Mouse (Mus musculus): Measurements from ENCODE around the gene Gm4307.
"Not testable (repeated sequence)": the region's sequence is repeated elsewhere in the genome, so short reads cannot be mapped to it uniquely, and the experiment has no call there.

- not testable (repeated sequence) for TF ChIP-seq TAL1, GATA1 (IDR thresholded peaks at IDR 0.05; ENCODE audit: low read length)
Measured at GRCm38 (mm10) chr10:100350793-100351192, 10.3 kb upstream of the Gm4307 start, which contains the start of gene Gm4305.

Measured in erythroblast, embryonic 14.5 days (primary cell).